Mouse (Mus musculus) olfactory bulb, adult 2 months (tissue): Measurements from ENCODE around the gene Parvb.

Source experiments
- CTCF ChIP-seq: fragments of 200-500 bp; IDR thresholded peaks from 2 replicates; pipeline ENCODE4 v1.5.1; 2012; ENCODE audit warnings: low read depth, mild to moderate bottlenecking, low read length, moderate library complexity; ENCODE audit not compliant: insufficient read depth
- POLR2A ChIP-seq: fragments of 200-500 bp; IDR thresholded peaks from 2 replicates; pipeline ENCODE4 v1.6.1; 2012; ENCODE audit warnings: mild to moderate bottlenecking, low read depth, low read length, moderate library complexity; ENCODE audit not compliant: insufficient read depth

GRCm38 (mm10) chr15:84282206-84283085 lies 50.6 kb downstream of the Parvb start:
- TF ChIP-seq CTCF (no peak), POLR2A (no peak)
